Mouse (Mus musculus) liver, embryonic 14.5 days (tissue): ENCODE results near the gene Nap1l4. TPM values are rescaled to one million over a fixed set of nuclear protein-coding genes. Genes with fewer than 3 reads are reported as not detected.
A peak's percentile ranks its signal among the peaks of the same experiment; 100 is the strongest.

Experiments used
- ATAC-seq: fragments of 200-750 bp; cut with Nextera tagmentation; 2 replicates; pipeline ENCODE4 v1.8.0; 2017; ENCODE audit warnings: moderate number of reproducible peaks, mild to moderate bottlenecking, moderate library complexity; ENCODE audit not compliant: insufficient read depth
- DNase-seq, 3 experiments: peaks; one replicate each; pipeline ENCODE4 v3.0.0-alpha.2; 2012 to 2013; ENCODE audit warnings: low read depth in 3 of 3, low spot score in 3 of 3
- H3K27ac ChIP-seq: fragments of 300-500 bp; sonication (generic); 2 replicates; pipeline ENCODE4 v1.5.1; 2014; ENCODE audit warnings: moderate library complexity, mild to moderate bottlenecking, control low read depth, inconsistent platforms
- H3K27me3 ChIP-seq: fragments of 300-500 bp; sonication (generic); 2 replicates; pipeline ENCODE4 v1.6.1; 2014; ENCODE audit warnings: mild to moderate bottlenecking, low read length, moderate library complexity; ENCODE audit not compliant: control insufficient read depth, insufficient read depth
- H3K36me3 ChIP-seq: fragments of 300-500 bp; sonication (generic); replicated peaks from 2 replicates; pipeline ENCODE4 v1.6.1; 2014; ENCODE audit warnings: low read depth; ENCODE audit not compliant: control insufficient read depth, insufficient read depth
- H3K4me1 ChIP-seq, 2 experiments: fragments of 200-500 bp in 1 of 2; fragments of 300-500 bp in 1 of 2; sonication (generic) in 1 of 2; replicated peaks; 2 replicates each; pipeline ENCODE4 v1.6.1; 2012 to 2014; ENCODE audit warnings: antibody characterized with exemption in 1 of 2, inconsistent platforms in 1 of 2, low read length in 1 of 2; ENCODE audit not compliant: control insufficient read depth in 2 of 2, insufficient read depth in 2 of 2
- H3K4me2 ChIP-seq: fragments of 300-500 bp; sonication (generic); 2 replicates; pipeline ENCODE4 v1.6.1; 2014; ENCODE audit warnings: low read depth, mild to moderate bottlenecking, control low read depth, moderate library complexity
- H3K4me3 ChIP-seq, 2 experiments: fragments of 200-500 bp in 1 of 2; fragments of 300-500 bp in 1 of 2; sonication (generic) in 1 of 2; 2 replicates each; pipeline ENCODE4 v1.5.1; 2012 to 2014; ENCODE audit warnings: low read depth in 2 of 2, low read length in 2 of 2, mild to moderate bottlenecking in 2 of 2, control low read depth in 1 of 2, inconsistent platforms in 1 of 2, moderate library complexity in 1 of 2; ENCODE audit not compliant: insufficient read depth in 1 of 2
- H3K9ac ChIP-seq: fragments of 300-500 bp; sonication (generic); replicated peaks from 2 replicates; pipeline ENCODE4 v1.6.1; 2014; ENCODE audit warnings: mild to moderate bottlenecking, control low read depth, moderate library complexity
- H3K9me3 ChIP-seq: fragments of 300-500 bp; sonication (generic); 2 replicates; pipeline ENCODE4 v1.6.1; 2016; ENCODE audit warnings: low read length, mixed read lengths; ENCODE audit not compliant: control insufficient read depth
- CTCF ChIP-seq: IDR thresholded peaks from 2 replicates; pipeline ENCODE4 v1.5.1; 2016; ENCODE audit warnings: antibody characterized with exemption, low read depth, control low read depth
- EP300 ChIP-seq: IDR thresholded peaks from 2 replicates; pipeline ENCODE4 v1.6.1; 2016; ENCODE audit warnings: antibody characterized with exemption, low read depth
- WGBS: fragments of 180-500 bp; shearing (Covaris S2); extraction: QIAGEN DNeasy Blood & Tissue Kit; methylation state at CpG from one replicate; pipeline ENCODE4 v1.1.7; 2014; ENCODE audit not compliant: insufficient replicate concordance; 5-methylcytosine and 5-hydroxymethylcytosine counted together
- polyA plus RNA-seq, 2 experiments: library from polyadenylated mRNA; depleted of rRNA in 1 of 2; stranded (reverse) in 1 of 2; unstranded in 1 of 2; fragments of >200 nt; fragmentation: Nextera tagmentation in 1 of 2; extraction: Ambion mirVana in 1 of 2; gene quantifications; 2 replicates each; pipeline versions ENCODE4 v1.2.1 to v1.2.3; 2012 to 2014

The Nap1l4 gene
- polyA plus RNA-seq, 2 experiments, result 33.7 to 54.3 TPM

DNA sequence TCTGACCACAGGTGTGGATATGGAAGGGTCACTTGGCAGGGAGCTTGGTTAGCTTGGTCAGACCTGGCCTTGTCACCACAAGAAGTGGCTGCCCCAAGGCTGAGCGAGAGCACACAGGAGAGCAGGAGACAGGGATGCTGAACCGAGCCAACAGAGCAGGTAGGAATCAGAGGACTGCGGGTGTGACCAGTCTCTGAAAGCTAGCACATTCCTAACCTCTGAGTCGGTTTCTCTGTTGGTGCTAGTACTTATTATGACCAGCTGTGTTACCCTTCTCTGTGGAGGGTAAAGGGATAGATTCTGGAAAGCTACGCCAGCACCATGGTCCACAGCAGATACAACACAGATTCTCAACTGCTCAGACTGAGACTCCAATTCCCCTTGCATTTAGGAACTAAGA, 14.9 kb upstream of the Nap1l4 start:
- DNase-seq (no peak), ATAC-seq (no peak)
- Histone ChIP-seq H3K4me1 (peaks cover 19 to 28% of the 10 kb centered on the region in 2 experiments), H3K9me3 (no peaks in the 10 kb centered on the region), H3K4me3 (no peak overlapping the region), H3K36me3 (peaks cover 81% of the 10 kb centered on the region), H3K27me3 (no peaks in the 10 kb centered on the region), H3K9ac (no peak overlapping the region), H3K27ac (no peak overlapping the region), H3K4me2 (no peak overlapping the region)
- TF ChIP-seq CTCF, result no peak
- WGBS, result 80% methylated on average over 5 of the region's 5 CpGs

DNA sequence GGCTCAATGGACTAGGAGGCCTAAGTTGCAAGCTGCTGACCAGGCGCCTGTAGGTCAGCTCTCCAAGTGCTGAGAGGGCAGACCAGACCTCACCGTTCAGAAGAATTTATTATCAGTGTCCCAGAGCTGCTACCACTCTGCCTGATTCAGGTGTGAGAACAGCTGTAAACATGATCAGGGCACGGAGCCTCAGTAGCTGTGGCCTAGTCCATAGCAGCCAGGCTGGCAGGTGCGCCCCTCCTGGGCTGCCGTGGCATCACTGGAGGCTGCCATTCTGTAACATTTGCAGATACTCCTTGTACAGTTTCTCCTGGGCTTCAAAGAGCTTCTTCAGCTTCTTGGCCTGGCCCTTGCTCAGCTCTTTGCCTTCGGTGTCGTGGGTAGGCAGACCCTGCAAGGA, 8.7 kb upstream of the Nap1l4 start:
- peak; percentile 40; the same call in 1 of the 2 replicates for ATAC-seq
- Histone ChIP-seq H3K36me3 (peaks cover 80% of the 10 kb centered on the region), H3K27me3 (no peaks in the 10 kb centered on the region), H3K9me3 (no peaks in the 10 kb centered on the region), H3K27ac (no peak overlapping the region), H3K9ac (no peak overlapping the region), H3K4me1 (no peaks in the 10 kb centered on the region), H3K4me2 (no peak overlapping the region), H3K4me3 (no peak overlapping the region)
- DNase-seq, result no peak
- TF ChIP-seq EP300 (no peak), CTCF (peak; percentile 25; the same call in 1 of the 2 replicates)
- 79% methylated on average over 7 of the region's 7 CpGs for WGBS

DNA sequence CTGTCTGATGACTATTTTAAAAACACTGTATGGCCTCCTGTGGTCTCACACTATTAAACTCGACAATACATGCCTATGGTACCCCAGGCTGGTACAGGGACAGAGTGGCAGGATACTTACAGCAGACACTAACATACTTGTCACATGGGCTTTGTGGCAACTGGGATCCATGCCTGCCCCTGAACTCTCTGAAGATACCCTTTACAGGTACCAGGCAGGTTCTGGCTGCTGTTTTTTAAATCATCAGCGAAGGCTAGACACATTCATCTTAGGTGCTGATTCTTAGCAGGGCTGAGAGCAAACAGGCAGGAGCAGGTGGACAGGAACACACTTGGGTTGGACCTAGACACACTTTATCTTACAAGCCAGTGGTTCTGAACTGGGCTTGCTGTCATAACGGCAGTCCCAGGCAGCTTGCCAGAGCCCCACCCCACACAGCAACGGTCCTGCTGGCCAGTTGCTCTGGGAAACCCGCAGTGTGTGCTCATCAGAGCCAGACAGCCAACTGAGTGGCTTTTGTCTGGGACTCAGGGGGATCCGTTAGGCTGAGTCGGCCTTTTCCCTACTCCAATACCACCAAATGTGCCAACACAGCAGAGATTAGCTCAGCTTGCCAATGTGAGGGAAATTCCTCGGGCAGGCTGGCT, 8.2 kb upstream of the Nap1l4 start:
- Histone ChIP-seq H3K4me3 (no peak overlapping the region), H3K27ac (no peak overlapping the region), H3K4me1 (no peaks in the 10 kb centered on the region), H3K9me3 (no peaks in the 10 kb centered on the region), H3K36me3 (peaks cover 74% of the 10 kb centered on the region), H3K4me2 (no peak overlapping the region), H3K27me3 (no peaks in the 10 kb centered on the region), H3K9ac (no peak overlapping the region)
- ATAC-seq (peak; percentile 70), DNase-seq (no peak)
- TF ChIP-seq EP300 (peak; percentile 68), CTCF (no peak)
- whole genome bisulfite sequencing, result 66% methylated on average over 8 of the region's 8 CpGs

DNA sequence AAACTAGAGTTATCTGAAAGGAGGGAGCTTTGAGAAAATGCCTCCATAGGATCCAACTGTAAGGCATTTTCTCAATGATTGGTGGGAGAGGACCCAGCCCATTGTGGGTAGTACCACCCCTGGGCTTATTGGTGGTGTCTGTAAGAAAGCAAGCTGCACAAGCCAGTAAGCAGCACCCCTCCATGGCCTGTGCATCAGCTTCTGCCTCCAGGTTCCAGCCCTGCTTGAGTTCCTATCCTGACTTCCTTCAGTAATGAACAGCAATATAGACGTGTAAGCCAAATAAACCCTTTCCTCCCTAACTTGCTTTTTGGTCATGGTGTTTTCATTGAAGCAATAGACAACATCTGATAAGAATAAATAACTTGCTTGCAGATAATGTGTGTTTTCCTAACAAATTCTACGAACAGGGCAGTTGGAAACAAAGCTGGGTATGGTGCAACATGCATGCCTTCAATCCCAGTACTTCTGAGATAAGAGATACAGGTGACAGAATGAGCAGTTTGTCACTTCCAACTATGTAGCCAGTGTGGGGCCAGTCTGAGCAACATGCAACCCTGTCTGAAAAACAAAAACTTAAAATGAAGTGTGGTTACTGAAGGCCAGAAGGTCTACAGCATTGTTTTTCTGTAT, 798 bp upstream of the Nap1l4 start:
- WGBS, result 8% methylated on average over 2 of the region's 2 CpGs
- DNase-seq, result no peak
- H3K4me1 ChIP-seq, result peaks cover 9 to 11% of the 10 kb centered on the region in 2 experiments; a peak in 3 of 4 replicates
- peak overlapping the region; percentile 77 for H3K9ac ChIP-seq
- TF ChIP-seq CTCF, result no peak
- no peak for TF ChIP-seq EP300
- peak overlapping the region; percentile 98 for H3K4me2 ChIP-seq
- H3K36me3 ChIP-seq, result peaks cover 8% of the 10 kb centered on the region
- peak overlapping the region; percentile 78 to 81 for H3K4me3 ChIP-seq
- no peaks in the 10 kb centered on the region for H3K27me3 ChIP-seq
- ATAC-seq, result peak; percentile 0; the same call in 1 of the 2 replicates
- peak overlapping the region; percentile 83 for H3K27ac ChIP-seq
- no peaks in the 10 kb centered on the region for H3K9me3 ChIP-seq

DNA sequence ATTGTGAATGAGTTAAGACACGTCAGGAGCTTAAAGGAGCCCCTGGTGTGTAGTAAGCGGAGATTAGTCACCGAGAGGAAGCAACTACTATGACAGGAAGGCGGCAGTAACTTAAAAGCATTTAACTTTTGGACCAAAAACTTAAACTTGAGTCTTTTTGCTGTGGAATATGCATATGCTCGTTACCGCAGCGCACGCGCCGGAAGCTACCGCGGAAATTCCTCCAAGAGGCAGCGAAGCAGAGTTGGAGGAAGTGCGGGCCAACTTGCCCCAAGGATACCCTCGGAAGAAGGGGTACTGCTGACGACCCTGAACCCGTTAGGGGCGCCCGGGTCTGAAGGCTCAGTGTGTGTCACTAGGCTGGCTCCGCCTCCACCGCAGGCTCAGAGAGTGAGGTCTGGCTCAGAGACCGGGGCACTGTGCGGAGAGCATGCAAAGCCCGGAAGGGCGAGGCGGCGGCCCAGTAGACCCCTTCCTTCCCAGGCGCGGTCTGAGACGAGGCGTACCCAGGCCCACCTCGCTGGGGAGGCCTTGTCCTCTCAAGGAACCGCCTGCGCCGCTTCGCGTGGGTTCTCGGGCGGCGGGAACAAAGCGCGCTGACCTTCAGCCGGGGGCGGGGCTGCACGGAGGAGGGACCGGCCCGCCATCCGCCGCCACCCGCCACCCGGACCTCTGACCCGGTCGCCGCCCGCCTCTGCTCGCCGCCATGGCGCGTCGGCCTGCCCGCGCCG, 510 bp downstream of the Nap1l4 start:
- TF ChIP-seq CTCF (no peak), EP300 (no peak)
- H3K27me3 ChIP-seq, result no peaks in the 10 kb centered on the region

More for the DNA sequence above, 510 bp downstream of the Nap1l4 start:
- peak overlapping the region; percentile 98 for H3K4me2 ChIP-seq
- ATAC-seq (peak; percentile 80), DNase-seq (peak in 2 of 3 experiments; percentile 39 to 50)
- H3K4me3 ChIP-seq, result peak overlapping the region; percentile 78 to 81
- peaks cover 2% of the 10 kb centered on the region for H3K36me3 ChIP-seq
- H3K9me3 ChIP-seq, result no peaks in the 10 kb centered on the region
- H3K27ac ChIP-seq, result peak overlapping the region; percentile 75
- H3K4me1 ChIP-seq, result peaks cover 9 to 11% of the 10 kb centered on the region in 2 experiments; a peak in 3 of 4 replicates
- under 1% methylated on average over 55 of the region's 63 CpGs for WGBS
- peak overlapping the region; percentile 81 for H3K9ac ChIP-seq
